Mouse (Mus musculus) heart, postnatal 0 days (tissue): ENCODE measurements around the gene Cryga. TPM values are rescaled to one million over a fixed set of nuclear protein-coding genes. Genes with fewer than 3 reads are reported as not detected.

Experiments
- ATAC-seq: fragments of 200-750 bp; cut with Nextera tagmentation; 2 replicates; pipeline ENCODE4 v1.8.0; 2017; ENCODE audit warnings: low read depth, moderate number of reproducible peaks, moderate library complexity; ENCODE audit not compliant: insufficient read depth
- DNase-seq: peaks from one replicate; pipeline ENCODE4 v3.0.0-alpha.2; 2016; ENCODE audit warnings: low spot score
- H3K27ac ChIP-seq: fragments of 300-500 bp; sonication (generic); 2 replicates; pipeline ENCODE4 v1.5.1; 2014; ENCODE audit warnings: low read depth, mild to moderate bottlenecking
- H3K27me3 ChIP-seq: fragments of 300-500 bp; sonication (generic); 2 replicates; pipeline ENCODE4 v1.6.1; 2014; ENCODE audit warnings: low read length, mixed read lengths; ENCODE audit not compliant: control insufficient read depth, insufficient read depth
- H3K36me3 ChIP-seq: fragments of 300-500 bp; sonication (generic); replicated peaks from 2 replicates; pipeline ENCODE4 v1.6.1; 2014; ENCODE audit warnings: low read length, mixed read lengths; ENCODE audit not compliant: control insufficient read depth, insufficient read depth
- H3K4me1 ChIP-seq: fragments of 300-500 bp; sonication (generic); 2 replicates; pipeline ENCODE4 v1.6.1; 2014; ENCODE audit warnings: antibody characterized with exemption; ENCODE audit not compliant: control insufficient read depth, insufficient read depth
- H3K4me2 ChIP-seq: fragments of 300-500 bp; sonication (generic); 2 replicates; pipeline ENCODE4 v1.6.1; 2014; ENCODE audit warnings: low read depth, mild to moderate bottlenecking, low read length, moderate library complexity
- H3K4me3 ChIP-seq: fragments of 300-500 bp; sonication (generic); 2 replicates; pipeline ENCODE4 v1.5.1; 2014; ENCODE audit warnings: low read depth, low read length
- H3K9ac ChIP-seq: fragments of 300-500 bp; sonication (generic); replicated peaks from 2 replicates; pipeline ENCODE4 v1.6.1; 2014; ENCODE audit warnings: low read depth, low read length, mixed read lengths
- H3K9me3 ChIP-seq: fragments of 300-500 bp; sonication (generic); replicated peaks from 2 replicates; pipeline ENCODE4 v1.6.1; 2016; ENCODE audit warnings: low read length; ENCODE audit not compliant: control insufficient read depth
- CTCF ChIP-seq: IDR thresholded peaks from 2 replicates; pipeline ENCODE4 v1.5.1; 2016; ENCODE audit warnings: antibody characterized with exemption, control low read depth, low read depth
- EP300 ChIP-seq: IDR thresholded peaks from 2 replicates; pipeline ENCODE4 v1.6.1; 2016; ENCODE audit warnings: antibody characterized with exemption, low read depth
- WGBS: fragments of 180-500 bp; shearing (Covaris S2); extraction: QIAGEN DNeasy Blood & Tissue Kit; methylation state at CpG from one replicate; pipeline ENCODE4 v1.1.7; 2014; 5-methylcytosine and 5-hydroxymethylcytosine counted together
- polyA plus RNA-seq: library from polyadenylated mRNA; unstranded; fragments of >200 nt; fragmentation: Nextera tagmentation; extraction: Ambion mirVana; gene quantifications from 2 replicates; pipeline ENCODE4 v1.2.1, GENCODE M21; 2015
- total RNA-seq: library from RNA; depleted of rRNA; stranded (reverse); fragments of >200 nt; gene quantifications from 2 replicates; pipeline ENCODE4 v1.2.3, GENCODE M21; 2014; ENCODE audit warnings: low replicate concordance

Cryga gene
- total and polyA plus RNA-seq, 2 experiments from 2014 or later: not detected

DNA sequence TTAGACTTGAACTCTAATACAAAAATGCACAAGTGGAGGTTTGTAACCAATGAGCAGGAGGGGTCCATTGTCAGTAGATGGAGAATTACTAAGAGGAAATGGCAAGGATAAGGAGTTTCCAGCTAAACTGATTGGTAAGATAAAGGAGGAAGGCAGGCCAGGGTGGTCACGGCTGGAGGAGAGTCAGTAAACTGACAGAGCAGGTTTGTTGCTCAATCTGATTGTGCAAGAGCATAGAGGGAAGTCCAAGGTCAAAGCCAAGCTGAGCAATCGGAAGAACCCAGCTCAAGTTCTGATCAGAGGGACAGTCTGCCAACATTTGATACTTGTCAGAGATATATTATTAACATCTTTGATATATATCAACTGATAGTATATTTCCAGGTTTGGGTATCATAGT is 12.8 kb downstream of the Cryga start:
- Histone ChIP-seq H3K27ac (no peak overlapping the region), H3K9ac (no peak overlapping the region), H3K36me3 (no peaks in the 10 kb centered on the region), H3K4me3 (no peak overlapping the region), H3K9me3 (no peaks in the 10 kb centered on the region), H3K27me3 (no peaks in the 10 kb centered on the region), H3K4me1 (no peaks in the 10 kb centered on the region), H3K4me2 (no peak overlapping the region)
- no peak for TF ChIP-seq CTCF
- TF ChIP-seq EP300: no peak
- DNase-seq (no peak), ATAC-seq (no peak)
- WGBS: 43% methylated on average over 2 of the region's 2 CpGs

DNA sequence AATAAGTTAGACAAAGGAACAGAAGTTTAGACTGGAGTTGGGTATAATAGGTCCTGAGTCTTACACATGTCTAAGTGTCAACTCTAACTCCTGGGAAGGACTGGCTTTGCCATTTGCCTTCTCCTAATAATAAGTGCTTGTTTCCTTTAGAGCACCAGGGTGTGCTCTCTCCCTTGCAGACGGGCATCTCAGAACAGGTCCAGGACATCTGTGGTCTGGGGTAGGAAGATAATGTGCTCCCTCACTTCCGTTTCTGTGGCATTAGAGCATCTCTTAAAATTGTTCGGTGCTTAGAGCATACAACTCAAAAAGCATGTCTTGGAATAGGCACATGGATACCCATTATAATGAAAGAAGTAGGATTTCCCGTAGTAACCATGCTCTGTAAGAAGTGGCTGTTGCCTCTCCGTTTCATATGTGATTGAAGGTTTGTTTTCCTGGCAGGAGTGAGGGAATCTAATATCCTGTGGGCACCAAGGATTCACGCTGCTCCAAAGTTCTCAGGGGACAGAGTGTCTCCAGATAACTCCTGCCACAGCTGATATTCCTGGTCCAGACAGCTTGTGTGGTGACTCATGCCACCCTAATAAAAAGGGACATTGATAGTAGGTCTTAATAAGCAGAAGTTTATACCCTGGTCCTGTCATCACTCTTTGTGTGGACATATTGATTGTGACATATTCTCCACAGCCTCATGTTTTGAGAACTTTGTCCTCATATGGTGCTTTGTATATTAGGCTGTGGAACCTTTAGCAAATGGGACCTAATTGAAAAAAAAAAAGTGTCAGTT is 14.4 kb downstream of the Cryga start:
- WGBS: 55% methylated on average over 6 of the region's 6 CpGs
- no peaks in the 10 kb centered on the region for H3K4me1 ChIP-seq
- no peaks in the 10 kb centered on the region for H3K36me3 ChIP-seq
- H3K9me3 ChIP-seq: no peaks in the 10 kb centered on the region
- no peak overlapping the region for H3K4me2 ChIP-seq
- ATAC-seq (no peak), DNase-seq (no peak)
- H3K4me3 ChIP-seq: no peak overlapping the region
- no peak for TF ChIP-seq EP300
- TF ChIP-seq CTCF: no peak
- H3K27me3 ChIP-seq: no peaks in the 10 kb centered on the region
- no peak overlapping the region for H3K27ac ChIP-seq
- H3K9ac ChIP-seq: no peak overlapping the region

DNA sequence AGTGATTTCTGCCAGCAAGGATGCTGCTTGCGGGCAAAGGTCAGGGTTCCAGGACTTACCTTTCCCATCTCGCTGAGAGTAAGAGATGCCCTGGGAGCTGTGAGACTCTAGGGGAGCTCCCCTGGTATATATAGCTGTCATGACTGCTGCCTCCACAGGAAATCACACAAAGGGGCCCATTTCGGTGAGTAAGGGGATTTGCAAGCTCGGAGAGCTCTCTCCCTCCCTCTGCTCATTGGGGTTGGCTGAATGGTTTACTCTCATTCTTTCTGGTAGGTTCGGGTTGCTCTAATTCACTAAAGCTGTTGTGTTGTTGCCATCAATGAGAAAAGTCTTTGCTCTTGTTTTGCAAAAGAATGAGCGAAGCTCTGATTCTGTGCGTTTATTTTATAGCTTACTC is 21.0 kb downstream of the Cryga start, which contains the start of gene Crygb:
Gene Crygb (minus strand): TSS at position 101 of the 400 bp plus-strand sequence.
- Histone ChIP-seq H3K27ac (no peak within 1 kb of the TSS), H3K4me1 (no peaks in the 10 kb centered on the region), H3K36me3 (no peaks in the 10 kb centered on the region), H3K9ac (no peak within 1 kb of the TSS), H3K4me3 (no peak within 1 kb of the TSS), H3K9me3 (no peaks in the 10 kb centered on the region), H3K4me2 (no peak within 1 kb of the TSS), H3K27me3 (no peaks in the 10 kb centered on the region)
- TF ChIP-seq CTCF (no peak), EP300 (no peak)
- no peak for ATAC-seq
- 44% methylated on average over 7 of the region's 7 CpGs for WGBS
- no peak for DNase-seq

DNA sequence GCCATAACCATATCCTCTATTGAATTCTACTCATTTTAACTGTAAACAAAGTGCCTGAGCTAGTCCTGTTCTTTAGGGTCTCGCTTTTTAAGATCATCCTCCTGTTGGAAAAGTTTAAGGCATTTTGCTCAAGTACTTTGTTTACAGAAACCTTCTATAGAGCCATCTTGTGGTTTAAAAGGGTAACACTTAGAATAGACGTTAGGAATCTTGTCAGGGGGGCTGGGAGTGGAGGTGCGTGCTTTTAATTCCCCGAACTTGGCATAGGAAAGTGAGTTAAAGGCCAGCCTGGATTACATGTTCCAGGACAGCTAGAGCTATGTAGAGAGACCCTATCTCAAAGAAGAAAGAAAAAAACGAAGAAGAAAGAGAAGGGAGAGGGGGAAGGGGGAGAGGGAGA is 27.6 kb downstream of the Cryga start:
- TF ChIP-seq EP300 (no peak), CTCF (peak; percentile 42)
- H3K4me3 ChIP-seq: no peak overlapping the region
- no peaks in the 10 kb centered on the region for H3K36me3 ChIP-seq
- H3K4me2 ChIP-seq: no peak overlapping the region
- H3K27me3 ChIP-seq: no peaks in the 10 kb centered on the region
- WGBS: 9% methylated on average over 5 of the region's 5 CpGs
- no peak overlapping the region for H3K9ac ChIP-seq
- DNase-seq (peak; percentile 36), ATAC-seq (no peak)
- H3K27ac ChIP-seq: no peak overlapping the region
- no peaks in the 10 kb centered on the region for H3K9me3 ChIP-seq
- H3K4me1 ChIP-seq: no peaks in the 10 kb centered on the region

DNA sequence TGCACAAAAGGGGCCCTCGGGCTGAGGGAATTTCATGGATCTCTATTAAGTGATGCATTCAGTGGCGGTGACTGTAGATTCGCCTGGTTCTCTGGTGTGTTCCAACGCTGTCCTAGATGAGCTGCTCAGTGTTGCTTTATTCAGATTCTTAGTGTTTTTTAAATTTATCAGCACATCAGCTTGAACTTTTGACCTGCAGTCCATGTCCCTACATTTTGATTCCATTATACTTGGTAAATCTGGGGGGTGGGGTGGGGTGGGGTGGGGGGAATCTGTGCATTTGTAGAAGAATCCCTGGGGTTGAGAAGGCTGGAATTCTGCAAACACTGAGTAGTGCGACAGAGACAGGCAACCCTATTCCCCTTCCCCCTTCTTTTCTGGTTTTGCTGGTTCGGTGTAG is 29.6 kb downstream of the Cryga start, which contains the start of gene Crygc:
Gene Crygc (minus strand): TSS at position 101 of the 400 bp plus-strand sequence.
- 72% methylated on average over 6 of the region's 6 CpGs for WGBS
- H3K9ac ChIP-seq: no peak within 1 kb of the TSS
- H3K4me2 ChIP-seq: no peak within 1 kb of the TSS
- no peak within 1 kb of the TSS for H3K27ac ChIP-seq
- ATAC-seq (no peak), DNase-seq (no peak)
- H3K36me3 ChIP-seq: no peaks in the 10 kb centered on the region
- H3K9me3 ChIP-seq: no peaks in the 10 kb centered on the region
- TF ChIP-seq CTCF: no peak
- no peak for TF ChIP-seq EP300
- H3K4me1 ChIP-seq: no peaks in the 10 kb centered on the region
- no peaks in the 10 kb centered on the region for H3K27me3 ChIP-seq
- H3K4me3 ChIP-seq: no peak within 1 kb of the TSS

DNA sequence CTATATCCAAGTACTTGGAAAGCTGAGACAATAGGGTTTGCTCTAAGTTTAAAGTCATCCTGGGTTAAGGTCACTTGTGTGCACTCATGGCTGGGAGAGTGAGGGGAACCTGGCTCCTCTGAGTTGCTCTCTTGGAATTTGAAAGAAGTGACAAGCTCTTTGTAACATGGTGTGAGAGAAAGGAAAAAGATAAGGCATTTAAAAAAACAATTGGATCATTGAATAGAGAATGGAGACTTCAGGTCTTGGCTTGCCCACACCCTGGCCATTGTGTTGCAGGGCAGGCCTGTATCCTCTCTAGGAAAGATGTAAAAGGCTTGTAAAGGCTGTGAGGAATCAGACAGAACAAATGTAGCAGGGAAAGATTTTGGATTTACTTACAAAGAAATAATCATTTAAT is 35.3 kb downstream of the Cryga start:
- Histone ChIP-seq H3K4me3 (no peak overlapping the region), H3K36me3 (no peaks in the 10 kb centered on the region), H3K9me3 (no peaks in the 10 kb centered on the region), H3K27ac (no peak overlapping the region), H3K4me2 (no peak overlapping the region), H3K4me1 (no peaks in the 10 kb centered on the region), H3K9ac (no peak overlapping the region), H3K27me3 (no peaks in the 10 kb centered on the region)
- ATAC-seq (no peak), DNase-seq (no peak)
- no peak for TF ChIP-seq EP300
- no peak for TF ChIP-seq CTCF
